ENCODE assay signal across 12 mouse cellular contexts in genomic region chr2:118606976-118607375, GRCm38 (mm10).
"Had no signal": no experiment of that assay in that cellular context is flagged by ENCODE, and none has a peak within 500 bp of the region (broad histone marks: within the 10 kb centered on the region; RNA-seq: fewer than 3 reads in every experiment).

No protein-coding gene starts in this region.

- DNase-seq: lung, adult 2 months; right cerebral cortex, adult 18-20 months; right cerebral cortex, postnatal 25 days; thymus, postnatal 36 days had no signal

- H3K27ac ChIP-seq: left cerebral cortex, adult 2 months; limb, embryonic 10.5 days; liver, embryonic 15.5 days; midbrain, embryonic 13.5 days; neural tube, embryonic 15.5 days had no signal

- H3K9ac ChIP-seq: liver, embryonic 15.5 days; midbrain, embryonic 13.5 days; neural tube, embryonic 15.5 days had no signal

- ATAC-seq: inflammation-experienced regulatory T-cells, adult 6 months; intestine, postnatal 0 days; midbrain, embryonic 13.5 days had no signal

- H3K36me3 ChIP-seq: neural tube, embryonic 15.5 days had no signal

- H3K4me3 ChIP-seq: left cerebral cortex, adult 2 months; limb, embryonic 10.5 days; liver, embryonic 15.5 days; midbrain, embryonic 13.5 days; neural tube, embryonic 15.5 days had no signal

- H3K4me2 ChIP-seq: liver, embryonic 11.5 days; liver, embryonic 15.5 days; midbrain, embryonic 13.5 days; neural tube, embryonic 15.5 days had no signal

- H3K4me1 ChIP-seq: limb, embryonic 10.5 days; midbrain, embryonic 13.5 days; neural tube, embryonic 15.5 days had no signal

- H3K9me3 ChIP-seq: liver, embryonic 15.5 days; midbrain, embryonic 13.5 days; neural tube, embryonic 15.5 days had no signal

- H3K27me3 ChIP-seq: liver, embryonic 15.5 days; midbrain, embryonic 13.5 days; neural tube, embryonic 15.5 days had no signal
